Mouse (Mus musculus) stomach, postnatal 0 days (tissue): Measurements from ENCODE around the gene Lhfpl5. TPM values are rescaled to one million over a fixed set of nuclear protein-coding genes. Genes with fewer than 3 reads are reported as not detected.

ENCODE experiments used
- ATAC-seq: fragments of 200-750 bp; cut with Nextera tagmentation; 2 replicates; pipeline ENCODE4 v1.8.0; 2017; ENCODE audit not compliant: low FRiP score, low TSS enrichment
- DNase-seq: peaks from one replicate; pipeline ENCODE4 v3.0.0-alpha.2; 2016; ENCODE audit warnings: low spot score
- H3K27ac ChIP-seq: fragments of 300-500 bp; sonication (generic); replicated peaks from 2 replicates; pipeline ENCODE4 v1.5.1; 2014; ENCODE audit warnings: mild to moderate bottlenecking, control low read depth
- H3K27me3 ChIP-seq: fragments of 300-500 bp; sonication (generic); 2 replicates; pipeline ENCODE4 v1.6.1; 2014; ENCODE audit warnings: low read length; ENCODE audit not compliant: control insufficient read depth, insufficient read depth
- H3K36me3 ChIP-seq: fragments of 300-500 bp; sonication (generic); 2 replicates; pipeline ENCODE4 v1.6.1; 2014; ENCODE audit warnings: low read length, mixed read lengths; ENCODE audit not compliant: control insufficient read depth, insufficient read depth
- H3K4me1 ChIP-seq: fragments of 300-500 bp; sonication (generic); replicated peaks from 2 replicates; pipeline ENCODE4 v1.6.1; 2014; ENCODE audit warnings: antibody characterized with exemption; ENCODE audit not compliant: control insufficient read depth, insufficient read depth
- H3K4me2 ChIP-seq: fragments of 300-500 bp; sonication (generic); replicated peaks from 2 replicates; pipeline ENCODE4 v1.6.1; 2014; ENCODE audit warnings: low read depth, mild to moderate bottlenecking, control low read depth, moderate library complexity
- H3K4me3 ChIP-seq: fragments of 300-500 bp; sonication (generic); 2 replicates; pipeline ENCODE4 v1.5.1; 2014; ENCODE audit warnings: low read depth, low read length, control low read depth
- H3K9ac ChIP-seq: fragments of 300-500 bp; sonication (generic); 2 replicates; pipeline ENCODE4 v1.6.1; 2014; ENCODE audit warnings: mild to moderate bottlenecking, low read length, control low read depth, mixed read lengths
- H3K9me3 ChIP-seq: fragments of 300-500 bp; sonication (generic); 2 replicates; pipeline ENCODE4 v1.6.1; 2016; ENCODE audit warnings: low read length; ENCODE audit not compliant: control insufficient read depth
- CTCF ChIP-seq: IDR thresholded peaks from 2 replicates; pipeline ENCODE4 v1.5.1; 2016; ENCODE audit warnings: antibody characterized with exemption, low read depth, mild to moderate bottlenecking, moderate library complexity
- EP300 ChIP-seq: optimal IDR thresholded peaks from 2 replicates; pipeline ENCODE3; 2016; ENCODE audit warnings: antibody characterized with exemption
- WGBS: fragments of 180-500 bp; shearing (Covaris S2); extraction: QIAGEN DNeasy Blood & Tissue Kit; methylation state at CpG from one replicate; pipeline ENCODE4 v1.1.7; 2014; 5-methylcytosine and 5-hydroxymethylcytosine counted together
- microRNA-seq: library from miRNA; unstranded; fragments of <30 nt; microRNA quantifications from one replicate; pipeline ENCODE4, GENCODE M21; 2016
- polyA plus RNA-seq: library from polyadenylated mRNA; unstranded; fragments of >200 nt; fragmentation: Nextera tagmentation; extraction: Ambion mirVana; gene quantifications from 2 replicates; pipeline ENCODE4 v1.2.1, GENCODE M21; 2015

Lhfpl5 gene
- polyA plus RNA-seq, 1 experiment from 2014 or later, result 0.98 TPM

- no peak for TF ChIP-seq CTCF
- TF ChIP-seq EP300, result no peak
- Histone ChIP-seq H3K4me2 (peak within 1 kb of the TSS; percentile 94), H3K9me3 (no peaks in the 10 kb centered on the region), H3K9ac (peak within 1 kb of the TSS; percentile 91), H3K4me1 (peaks cover 2% of the 10 kb centered on the region; the same call in 1 of the 2 replicates), H3K36me3 (no peaks in the 10 kb centered on the region), H3K27me3 (no peaks in the 10 kb centered on the region), H3K4me3 (peak within 1 kb of the TSS; percentile 97), H3K27ac (peak within 1 kb of the TSS; percentile 93)
- ATAC-seq (peak; percentile 92), DNase-seq (peak; percentile 93)
- under 1% methylated on average over 48 of the region's 53 CpGs for whole genome bisulfite sequencing
Observed at GRCm38 (mm10) chr17:28622300-28622759, 46.9 kb downstream of the Lhfpl5 start, which contains the start of gene Srpk1. Gene Srpk1, minus strand, starts transcription at chr17:28622709.

DNA sequence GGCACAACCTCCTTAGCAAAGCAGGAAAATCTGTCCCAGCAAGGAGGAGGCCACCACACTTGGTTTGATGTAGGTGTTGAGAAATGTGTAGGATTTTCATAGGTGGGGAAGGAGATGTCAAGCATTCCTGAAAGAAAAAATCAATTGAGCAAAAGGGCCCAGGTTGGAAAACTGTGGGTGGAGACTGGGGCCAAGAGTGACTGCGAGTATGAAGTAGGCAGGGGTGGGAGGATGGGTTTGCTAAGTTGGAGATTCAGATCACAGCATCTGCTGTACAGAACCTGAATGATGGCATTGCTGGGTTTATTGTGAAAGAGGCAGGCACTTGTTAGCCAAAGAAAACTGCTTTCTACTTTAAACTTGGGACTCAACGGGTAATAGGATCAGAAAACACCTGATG lies 49.4 kb downstream of the Lhfpl5 start:
- no peaks in the 10 kb centered on the region for H3K9me3 ChIP-seq
- no peak overlapping the region for H3K9ac ChIP-seq
- H3K27me3 ChIP-seq, result no peaks in the 10 kb centered on the region
- H3K36me3 ChIP-seq, result no peaks in the 10 kb centered on the region
- H3K27ac ChIP-seq, result peak overlapping the region; percentile 49; the same call in 1 of the 2 replicates
- WGBS, result 65% methylated on average over 2 of the region's 2 CpGs
- TF ChIP-seq EP300 (no peak), CTCF (no peak)
- ATAC-seq (no peak), DNase-seq (no peak)
- no peak overlapping the region for H3K4me3 ChIP-seq
- H3K4me1 ChIP-seq, result peaks cover 2% of the 10 kb centered on the region; the same call in 1 of the 2 replicates
- no peak overlapping the region for H3K4me2 ChIP-seq

DNA sequence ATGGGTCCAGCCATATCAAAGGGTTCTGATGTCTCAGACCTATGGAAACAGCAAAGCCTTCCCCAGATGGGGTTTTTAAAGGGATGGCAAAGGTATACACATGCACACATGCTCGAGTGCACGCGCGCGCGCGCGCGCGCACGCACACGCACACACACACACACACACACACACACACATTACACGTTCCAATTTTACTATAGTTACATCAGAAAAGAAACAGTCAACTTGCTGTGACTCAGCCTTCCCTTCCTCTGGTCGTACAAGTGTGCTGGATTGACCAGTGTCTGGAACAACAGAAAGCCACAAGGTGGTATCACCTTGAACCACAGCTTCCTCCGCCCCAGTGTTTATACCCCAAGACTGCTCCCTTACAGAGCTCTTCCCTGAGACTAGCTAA lies 49.9 kb downstream of the Lhfpl5 start:
- Histone ChIP-seq H3K36me3 (no peaks in the 10 kb centered on the region), H3K9me3 (no peaks in the 10 kb centered on the region), H3K9ac (no peak overlapping the region), H3K27ac (peak overlapping the region; percentile 49; the same call in 1 of the 2 replicates), H3K4me2 (no peak overlapping the region), H3K4me1 (peaks cover 2% of the 10 kb centered on the region; the same call in 1 of the 2 replicates), H3K4me3 (no peak overlapping the region), H3K27me3 (no peaks in the 10 kb centered on the region)
- no peak for DNase-seq
- TF ChIP-seq CTCF, result no peak
- TF ChIP-seq EP300, result no peak
- no peak for ATAC-seq
- 85% methylated on average over 15 of the region's 15 CpGs for WGBS

DNA sequence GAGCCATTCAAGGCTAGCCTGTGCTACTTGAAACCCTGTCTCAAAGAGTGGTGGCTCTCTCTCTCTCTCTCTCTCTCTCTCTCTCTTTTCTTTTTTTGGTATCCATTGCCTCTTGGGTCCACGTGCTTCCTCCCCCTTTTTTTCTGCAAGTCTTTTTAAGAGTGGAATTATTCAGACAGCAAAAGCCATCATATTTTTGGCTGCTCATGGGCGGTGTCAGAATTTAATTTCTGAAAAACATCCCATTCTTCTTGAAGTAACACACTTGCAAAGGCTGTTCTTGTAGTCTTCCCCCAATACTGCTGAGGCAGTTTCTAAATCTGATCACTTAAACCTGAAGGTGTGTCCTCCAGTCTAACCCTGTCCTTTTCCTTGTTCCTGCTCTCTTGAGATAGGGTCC lies 51.5 kb downstream of the Lhfpl5 start:
- TF ChIP-seq CTCF (no peak), EP300 (no peak)
- no peak overlapping the region for H3K4me2 ChIP-seq
- peaks cover 2% of the 10 kb centered on the region; the same call in 1 of the 2 replicates for H3K4me1 ChIP-seq
- H3K4me3 ChIP-seq, result no peak overlapping the region
- no peaks in the 10 kb centered on the region for H3K36me3 ChIP-seq
- 92% methylated on average over 2 of the region's 2 CpGs for WGBS
- DNase-seq, result no peak
- no peak overlapping the region for H3K27ac ChIP-seq
- H3K9ac ChIP-seq, result no peak overlapping the region
- no peak for ATAC-seq
- no peaks in the 10 kb centered on the region for H3K27me3 ChIP-seq
- no peaks in the 10 kb centered on the region for H3K9me3 ChIP-seq

- Histone ChIP-seq H3K4me1 (no peaks in the 10 kb centered on the region), H3K27me3 (no peaks in the 10 kb centered on the region), H3K4me3 (no peak overlapping the region), H3K27ac (peak overlapping the region; percentile 24; the same call in 1 of the 2 replicates), H3K4me2 (no peak overlapping the region), H3K9ac (no peak overlapping the region), H3K9me3 (no peaks in the 10 kb centered on the region), H3K36me3 (no peaks in the 10 kb centered on the region)
- ATAC-seq (peak; percentile 8; the same call in 1 of the 2 replicates), DNase-seq (no peak)
- 32% methylated on average over 10 of the region's 10 CpGs for WGBS
- TF ChIP-seq CTCF, result no peak
- TF ChIP-seq EP300, result no peak
Observed at GRCm38 (mm10) chr17:28628248-28629124, 53.0 kb downstream of the Lhfpl5 start.

- Histone ChIP-seq H3K4me2 (no peak overlapping the region), H3K9ac (no peak overlapping the region), H3K27ac (no peak overlapping the region), H3K27me3 (no peaks in the 10 kb centered on the region), H3K4me1 (no peaks in the 10 kb centered on the region), H3K9me3 (no peaks in the 10 kb centered on the region), H3K36me3 (no peaks in the 10 kb centered on the region), H3K4me3 (no peak overlapping the region)
- TF ChIP-seq CTCF, result peak; percentile 61
- no peak for TF ChIP-seq EP300
- peak; percentile 57 for DNase-seq
- WGBS, result 52% methylated on average over 3 of the region's 3 CpGs
- peak; percentile 76 for ATAC-seq
Observed at GRCm38 (mm10) chr17:28629125-28629524, 53.7 kb downstream of the Lhfpl5 start.

Small RNAs within 50 kb of the gene (microRNA-seq; reads per million reads assigned to microRNA genes)
- not detected for gene Gm25195
- gene Mir6969, result 2.6 reads per million

Other genes starting within 250 kb of the Lhfpl5 start
- 491 and 514 TPM in 2 replicates for gene Rpl10a, start 247.2 kb upstream of the Lhfpl5 start, polyA plus RNA-seq
- gene Tead3, start 224.8 kb upstream of the Lhfpl5 start, polyA plus RNA-seq, result 8.7 and 9.2 TPM in 2 replicates
- 3.3 and 3.5 TPM in 2 replicates for gene Tulp1, start 210.4 kb upstream of the Lhfpl5 start, polyA plus RNA-seq
- 9.2 and 11.8 TPM in 2 replicates for gene Fkbp5, start 58.1 kb upstream of the Lhfpl5 start, polyA plus RNA-seq
- gene Armc12, start 44.8 kb upstream of the Lhfpl5 start, polyA plus RNA-seq, result not detected in 2 replicates
- not detected in 2 replicates for gene Clpsl2, start 26.2 kb upstream of the Lhfpl5 start, polyA plus RNA-seq
- gene Clps, start 14.9 kb upstream of the Lhfpl5 start, polyA plus RNA-seq, result 1,789 and 1,944 TPM in 2 replicates
- gene Srpk1, start 47.1 kb downstream of the Lhfpl5 start, polyA plus RNA-seq, result 88.7 and 103 TPM in 2 replicates
- gene Slc26a8, start 114.6 kb downstream of the Lhfpl5 start, polyA plus RNA-seq, result 0.24 and 0.50 TPM in 2 replicates
- 31.4 and 33.4 TPM in 2 replicates for gene Mapk14, start 115.7 kb downstream of the Lhfpl5 start, polyA plus RNA-seq
- gene AC170998.1, start 150.4 kb downstream of the Lhfpl5 start, polyA plus RNA-seq, result 1.0 and 1.2 TPM in 2 replicates
- 211 and 220 TPM in 2 replicates for gene Mapk13, start 193.7 kb downstream of the Lhfpl5 start, polyA plus RNA-seq
- gene Brpf3, start 225.4 kb downstream of the Lhfpl5 start, polyA plus RNA-seq, result 5.2 and 5.7 TPM in 2 replicates